Mouse (Mus musculus) bone marrow macrophage, adult 2 months (primary cell): ENCODE results near the gene Vmn1r51.
"Not testable (repeated sequence)": the region's sequence is repeated elsewhere in the genome, so short reads cannot be mapped to it uniquely, and the experiment has no call there.

ENCODE experiments used
- CTCF ChIP-seq: IDR thresholded peaks from 2 replicates; pipeline ENCODE4 v1.5.1; 2012; ENCODE audit warnings: low read depth, mild to moderate bottlenecking, low read length, moderate library complexity
- POLR2A ChIP-seq: IDR thresholded peaks from 2 replicates; pipeline ENCODE4 v1.6.1; 2012; ENCODE audit warnings: mild to moderate bottlenecking, low read depth, low read length, borderline replicate concordance

- not testable (repeated sequence) for TF ChIP-seq CTCF, POLR2A
Measured at GRCm38 (mm10) chr6:90122296-90122695, at the start of gene Vmn1r51.
